Mouse (Mus musculus) heart, adult 2 months (tissue): ENCODE measurements at regions not wholly inside any gene's neighbourhood (a gene's known extent, or its start where the extent isn't known, plus 50 kb on each side); places are given as distances from the start of the nearest gene placed in this dataset.

Source experiments
- CTCF ChIP-seq: fragments of 200-600 bp; IDR thresholded peaks from 2 replicates; pipeline ENCODE4 v1.8.1; 2022; ENCODE audit warnings: antibody characterized with exemption, mild to moderate bottlenecking, moderate library complexity
- POLR2A ChIP-seq: fragments of 200-500 bp; IDR thresholded peaks from 2 replicates; pipeline ENCODE4 v1.6.1; 2011; ENCODE audit warnings: mild to moderate bottlenecking, low read depth, low read length, control low read depth; ENCODE audit not compliant: insufficient read depth

- TF ChIP-seq CTCF (no peak), POLR2A (no peak)
These were observed 91.0 kb upstream of the Cep162 start for GRCm38 (mm10) chr9:87346278-87346882.
